Mouse (Mus musculus) heart, postnatal 4 days (tissue): ENCODE results near the gene Ap3b2. TPM values are rescaled to one million over a fixed set of nuclear protein-coding genes. Genes with fewer than 3 reads are reported as not detected.
"Not testable (repeated sequence)": the region's sequence is repeated elsewhere in the genome, so short reads cannot be mapped to it uniquely, and the experiment has no call there.

Experiments
- DNase-seq: peaks from one replicate; pipeline ENCODE4 v3.0.0; 2021
- total RNA-seq, 2 experiments: library from RNA; stranded (reverse); gene quantifications; 2 replicates each; pipeline ENCODE4 v1.2.3; 2021

Ap3b2 gene
- total RNA-seq = under 1 TPM; 0.14 TPM

GRCm38 (mm10) chr7:81493331-81494021 is at the start of gene Ap3b2:
Gene Ap3b2, minus strand, starts transcription at chr7:81493925.
- DNase-seq = peak; percentile 83

- DNase-seq = no peak
Measured at GRCm38 (mm10) chr7:81542934-81543333, 49.2 kb upstream of the Ap3b2 start.

GRCm38 (mm10) chr7:81541924-81542524 is 48.3 kb upstream of the Ap3b2 start:
- DNase-seq = peak; percentile 67

- no peak for DNase-seq
Measured at GRCm38 (mm10) chr7:81540999-81541398, 47.3 kb upstream of the Ap3b2 start.

- no peak for DNase-seq
Measured at GRCm38 (mm10) chr7:81539565-81539964, 45.8 kb upstream of the Ap3b2 start.

GRCm38 (mm10) chr7:81538070-81538675 is 44.4 kb upstream of the Ap3b2 start:
- DNase-seq = peak; percentile 20

- DNase-seq = no peak
Measured at GRCm38 (mm10) chr7:81536478-81536877, 42.8 kb upstream of the Ap3b2 start.

- no peak for DNase-seq
Measured at GRCm38 (mm10) chr7:81531462-81531861, 37.7 kb upstream of the Ap3b2 start.

GRCm38 (mm10) chr7:81528918-81529317 is 35.2 kb upstream of the Ap3b2 start:
- DNase-seq = no peak

GRCm38 (mm10) chr7:81523663-81524017 is 29.9 kb upstream of the Ap3b2 start:
- no peak for DNase-seq

- peak; percentile 91 for DNase-seq
Measured at GRCm38 (mm10) chr7:81523008-81523662, 29.4 kb upstream of the Ap3b2 start.

GRCm38 (mm10) chr7:81516154-81517030 is 22.7 kb upstream of the Ap3b2 start:
- DNase-seq = no peak

- DNase-seq = no peak
Measured at GRCm38 (mm10) chr7:81514906-81515590, 21.3 kb upstream of the Ap3b2 start.

- no peak for DNase-seq
Measured at GRCm38 (mm10) chr7:81501050-81501449, 7.3 kb upstream of the Ap3b2 start.

GRCm38 (mm10) chr7:81498181-81498580 is 4.5 kb upstream of the Ap3b2 start, which contains the start of gene BC048679:
Gene BC048679, minus strand, starts transcription at chr7:81498281.
- no peak for DNase-seq

GRCm38 (mm10) chr7:81497171-81497570 is 3.4 kb upstream of the Ap3b2 start:
- no peak for DNase-seq

GRCm38 (mm10) chr7:81492628-81493027 is 1.1 kb downstream of the Ap3b2 start:
- no peak for DNase-seq

- DNase-seq = no peak
Measured at GRCm38 (mm10) chr7:81489649-81490048, 4.1 kb downstream of the Ap3b2 start.

GRCm38 (mm10) chr7:81480800-81481199 is 12.9 kb downstream of the Ap3b2 start:
- DNase-seq = no peak

- no peak for DNase-seq
Measured at GRCm38 (mm10) chr7:81479531-81480090, 14.1 kb downstream of the Ap3b2 start.

- DNase-seq = not testable (repeated sequence)
Measured at GRCm38 (mm10) chr7:81478261-81478660, 15.5 kb downstream of the Ap3b2 start.
